In the genomic region with DNA sequence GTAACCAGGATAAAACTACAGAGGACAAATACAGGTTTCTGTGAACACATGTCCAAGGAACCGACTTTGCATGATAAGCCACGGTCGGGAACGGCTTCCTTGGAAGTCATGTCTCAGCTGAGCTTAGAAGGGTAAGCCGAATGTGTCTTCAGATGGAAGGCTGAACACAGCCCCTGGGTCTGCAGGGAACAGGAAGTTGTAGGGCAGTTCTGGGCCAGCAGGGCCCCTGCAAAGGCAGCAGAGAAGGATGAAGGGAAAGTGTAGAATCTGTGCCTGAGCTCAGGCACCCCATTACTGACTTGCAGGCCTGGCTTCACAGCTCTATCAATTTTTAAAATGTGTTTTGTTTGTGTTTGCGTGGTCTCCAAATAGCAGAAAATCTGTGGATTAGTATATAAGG, we compare ENCODE assay signal across 14 mouse cellular contexts. TPM values are rescaled to one million over a fixed set of nuclear protein-coding genes. Genes with fewer than 3 reads are reported as not detected.
DNase-seq lines count a peak whose midpoint lies in the region; ATAC-seq lines count a peak whose summit lies in the region.
"Had no signal": no experiment of that assay in that cellular context is flagged by ENCODE, and none has a peak within 500 bp of the region (broad histone marks: within the 10 kb centered on the region; RNA-seq: fewer than 3 reads in every experiment).

No protein-coding gene starts in this region.

- H3K4me3 ChIP-seq in kidney, embryonic 15.5 days (replicated peaks), result no peak overlapping the region
- no peak overlapping the region for H3K4me3 ChIP-seq in embryonic facial prominence, embryonic 14.5 days (ENCODE audit: low read depth, low read length)
- H3K4me3 ChIP-seq: forebrain, embryonic 15.5 days; limb, embryonic 15.5 days had no signal

- H3K27ac ChIP-seq in kidney, embryonic 15.5 days, result peak overlapping the region; percentile 76
- 0 out of 2 replicates have a peak overlapping the region, but pooled peaks have one; percentile 13 for H3K27ac ChIP-seq in embryonic facial prominence, embryonic 14.5 days (replicated peaks; ENCODE audit: low read depth, low read length)
- H3K27ac ChIP-seq: forebrain, embryonic 15.5 days; limb, embryonic 15.5 days had no signal

- H3K4me2 ChIP-seq in kidney, embryonic 15.5 days, result no peak overlapping the region
- no peak overlapping the region for H3K4me2 ChIP-seq in embryonic facial prominence, embryonic 14.5 days (ENCODE audit: low read depth, low read length)
- H3K4me2 ChIP-seq: forebrain, embryonic 15.5 days; limb, embryonic 15.5 days had no signal

- no peaks in the 10 kb centered on the region for H3K27me3 ChIP-seq in kidney, embryonic 15.5 days
- H3K27me3 ChIP-seq in embryonic facial prominence, embryonic 14.5 days (replicated peaks; ENCODE audit: control insufficient read depth, insufficient read depth, low read length), result no peaks in the 10 kb centered on the region
- H3K27me3 ChIP-seq: forebrain, embryonic 15.5 days; limb, embryonic 15.5 days had no signal

- 73% methylated on average over 6 of the region's 6 CpGs for WGBS in kidney, embryonic 15.5 days
- 61% methylated on average over 6 of the region's 6 CpGs for WGBS in embryonic facial prominence, embryonic 14.5 days

- H3K4me1 ChIP-seq in kidney, embryonic 15.5 days, result peaks cover 37% of the 10 kb centered on the region
- peaks cover 30% of the 10 kb centered on the region for H3K4me1 ChIP-seq in embryonic facial prominence, embryonic 14.5 days (ENCODE audit: control insufficient read depth, insufficient read depth, low read length)
- H3K4me1 ChIP-seq: forebrain, embryonic 15.5 days had no signal

- H3K9ac ChIP-seq in kidney, embryonic 15.5 days, result no peak overlapping the region
- no peak overlapping the region for H3K9ac ChIP-seq in embryonic facial prominence, embryonic 14.5 days (ENCODE audit: low read depth, low read length)
- H3K9ac ChIP-seq: forebrain, embryonic 15.5 days; limb, embryonic 15.5 days had no signal

- no peak for DNase-seq in kidney, adult 11 months
- peak; percentile 61 for DNase-seq in T-cell, adult 2 months (ENCODE audit: low spot score)
- no peak for DNase-seq in embryonic facial prominence, embryonic 14.5 days (ENCODE audit: low spot score)
- DNase-seq in cerebellum, postnatal 14 days, result no peak
- DNase-seq in gastrocnemius, adult 8-10 months (ENCODE audit: low spot score in 2 of 2), result no peak
- DNase-seq in c-Kit-positive CD71-positive TER-119-positive erythroid progenitor cells, embryonic 14.5 days (ENCODE audit: low spot score), result no peak
- DNase-seq: adrenal gland, postnatal 25 days; cerebellum, postnatal 25 days; right cerebral cortex, postnatal 25 days had no signal

- H3K9me3 ChIP-seq in kidney, embryonic 15.5 days (replicated peaks), result no peaks in the 10 kb centered on the region
- no peaks in the 10 kb centered on the region for H3K9me3 ChIP-seq in embryonic facial prominence, embryonic 14.5 days (ENCODE audit: control insufficient read depth, low read length)
- H3K9me3 ChIP-seq: forebrain, embryonic 15.5 days; limb, embryonic 15.5 days had no signal

- ATAC-seq in kidney, embryonic 15.5 days (replicated peaks; ENCODE audit: low FRiP score), result no peak
- no peak for ATAC-seq in embryonic facial prominence, embryonic 14.5 days (ENCODE audit: low read depth)
- ATAC-seq in neutrophil, adult 5-6 weeks (ENCODE audit: extremely low read depth, insufficient number of reproducible peaks, low FRiP score, poor library complexity, severe bottlenecking), result peak; percentile 54
- ATAC-seq: forebrain, embryonic 15.5 days had no signal

- no peaks in the 10 kb centered on the region for H3K36me3 ChIP-seq in kidney, embryonic 15.5 days
- no peaks in the 10 kb centered on the region for H3K36me3 ChIP-seq in embryonic facial prominence, embryonic 14.5 days (ENCODE audit: control insufficient read depth, insufficient read depth, low read length)
- H3K36me3 ChIP-seq: forebrain, embryonic 15.5 days; limb, embryonic 15.5 days had no signal

RNA-seq across cellular contexts. Expression of a gene that starts 22.2 kb away (rescaled TPM):
- not detected in 2 replicates for polyA plus RNA-seq in kidney, embryonic 15.5 days (2015; fragmentation: Nextera tagmentation; extraction: Ambion mirVana)
- polyA plus RNA-seq in embryonic facial prominence, embryonic 14.5 days (2014; fragmentation: Nextera tagmentation; extraction: Ambion mirVana), result not detected in 2 replicates
- not detected in 2 replicates for total RNA-seq in neutrophil, adult 5-6 weeks (2017)
- not detected for total RNA-seq in gastrocnemius, adult 8-10 months (2022)
- total RNA-seq: adrenal gland, postnatal 25 days had no signal
- polyA plus RNA-seq: forebrain, embryonic 15.5 days; intestine, embryonic 14.5 days; limb, embryonic 15.5 days had no signal
